Mouse (Mus musculus) forebrain, embryonic 16.5 days (tissue): ENCODE measurements around the gene Ano4. TPM values are rescaled to one million over a fixed set of nuclear protein-coding genes. Genes with fewer than 3 reads are reported as not detected.

Source experiments
- ATAC-seq: fragments of 200-750 bp; cut with Nextera tagmentation; 2 replicates; pipeline ENCODE4 v1.8.0; 2017; ENCODE audit warnings: mild to moderate bottlenecking, moderate library complexity
- H3K27ac ChIP-seq: fragments of 300-500 bp; sonication (generic); 2 replicates; pipeline ENCODE4 v1.5.1; 2014; ENCODE audit warnings: low read length, control low read depth
- H3K27me3 ChIP-seq: fragments of 300-500 bp; sonication (generic); replicated peaks from 2 replicates; pipeline ENCODE4 v1.6.1; 2014; ENCODE audit warnings: low read length; ENCODE audit not compliant: control insufficient read depth, insufficient read depth
- H3K36me3 ChIP-seq: fragments of 300-500 bp; sonication (generic); 2 replicates; pipeline ENCODE4 v1.6.1; 2014; ENCODE audit not compliant: control insufficient read depth, insufficient read depth
- H3K4me1 ChIP-seq: fragments of 300-500 bp; sonication (generic); replicated peaks from 2 replicates; pipeline ENCODE4 v1.6.1; 2014; ENCODE audit warnings: low read length; ENCODE audit not compliant: control insufficient read depth, insufficient read depth
- H3K4me2 ChIP-seq: fragments of 300-500 bp; sonication (generic); 2 replicates; pipeline ENCODE4 v1.6.1; 2014; ENCODE audit warnings: mild to moderate bottlenecking, low read length, control low read depth
- H3K4me3 ChIP-seq: fragments of 300-500 bp; sonication (generic); replicated peaks from 2 replicates; pipeline ENCODE4 v1.5.1; 2014; ENCODE audit warnings: mild to moderate bottlenecking, low read length, control low read depth
- H3K9ac ChIP-seq: fragments of 300-500 bp; sonication (generic); replicated peaks from 2 replicates; pipeline ENCODE4 v1.6.1; 2014; ENCODE audit warnings: low read depth, low read length, control low read depth
- H3K9me3 ChIP-seq: fragments of 300-500 bp; sonication (generic); 2 replicates; pipeline ENCODE4 v1.6.1; 2016; ENCODE audit warnings: low read length; ENCODE audit not compliant: control insufficient read depth
- WGBS: fragments of 180-500 bp; shearing (Covaris S2); extraction: QIAGEN DNeasy Blood & Tissue Kit; methylation state at CpG from one replicate; pipeline ENCODE4 v1.1.7; 2014; 5-methylcytosine and 5-hydroxymethylcytosine counted together
- polyA plus RNA-seq: library from polyadenylated mRNA; unstranded; fragments of >200 nt; fragmentation: Nextera tagmentation; extraction: Ambion mirVana; gene quantifications from 2 replicates; pipeline ENCODE4 v1.2.1, GENCODE M21; 2015

Ano4 gene
- polyA plus RNA-seq, 1 experiment from 2014 or later = 7.3 TPM

DNA sequence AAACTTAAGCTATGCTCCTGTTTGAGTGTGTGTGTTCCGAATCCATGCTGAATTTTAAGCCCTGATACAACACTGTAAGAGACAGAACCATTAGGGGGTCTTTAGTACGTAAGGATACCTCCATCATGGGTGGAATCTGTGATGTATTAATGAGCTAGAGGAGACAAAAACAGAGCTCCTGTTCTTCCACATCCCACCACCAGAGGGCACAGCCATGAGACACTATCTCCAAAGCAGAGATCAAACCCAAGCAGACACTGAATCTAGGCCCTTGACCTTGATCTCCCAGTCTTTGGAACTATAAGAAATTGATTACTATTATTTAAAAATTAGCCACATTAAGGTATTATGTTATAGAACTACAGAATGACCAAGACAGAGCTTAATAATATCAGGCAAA lies 138.7 kb downstream of the Ano4 start:
- H3K9me3 ChIP-seq = no peaks in the 10 kb centered on the region
- no peak overlapping the region for H3K9ac ChIP-seq
- no peak overlapping the region for H3K4me3 ChIP-seq
- no peak overlapping the region for H3K4me2 ChIP-seq
- H3K4me1 ChIP-seq = no peaks in the 10 kb centered on the region
- no peak for ATAC-seq
- WGBS = 57% methylated on average over 2 of the region's 2 CpGs
- H3K36me3 ChIP-seq = no peaks in the 10 kb centered on the region
- H3K27ac ChIP-seq = no peak overlapping the region
- H3K27me3 ChIP-seq = no peaks in the 10 kb centered on the region

DNA sequence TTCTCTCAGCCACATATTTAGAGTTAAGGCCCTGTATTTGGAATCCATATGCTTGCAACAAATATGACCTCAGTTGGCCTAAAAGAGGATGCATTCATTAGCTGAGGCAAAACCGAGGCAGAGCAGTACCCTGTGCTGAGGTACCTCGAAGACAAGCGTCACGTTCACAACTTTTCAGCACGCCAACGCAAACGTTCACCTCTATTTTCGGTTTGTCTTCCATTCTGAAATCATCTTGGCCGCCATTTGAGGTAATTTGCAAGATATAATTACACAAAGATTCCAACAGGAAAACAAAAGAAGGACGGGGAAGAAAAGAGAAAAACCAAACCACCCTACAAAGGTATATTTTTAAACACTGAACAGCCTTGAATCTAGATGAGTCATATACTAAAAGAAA lies 148.1 kb downstream of the Ano4 start:
- no peaks in the 10 kb centered on the region for H3K4me1 ChIP-seq
- no peak overlapping the region for H3K4me3 ChIP-seq
- H3K36me3 ChIP-seq = no peaks in the 10 kb centered on the region
- no peak overlapping the region for H3K27ac ChIP-seq
- ATAC-seq = no peak
- H3K27me3 ChIP-seq = no peaks in the 10 kb centered on the region
- no peak overlapping the region for H3K9ac ChIP-seq
- H3K9me3 ChIP-seq = no peaks in the 10 kb centered on the region
- 88% methylated on average over 10 of the region's 10 CpGs for WGBS
- no peak overlapping the region for H3K4me2 ChIP-seq

DNA sequence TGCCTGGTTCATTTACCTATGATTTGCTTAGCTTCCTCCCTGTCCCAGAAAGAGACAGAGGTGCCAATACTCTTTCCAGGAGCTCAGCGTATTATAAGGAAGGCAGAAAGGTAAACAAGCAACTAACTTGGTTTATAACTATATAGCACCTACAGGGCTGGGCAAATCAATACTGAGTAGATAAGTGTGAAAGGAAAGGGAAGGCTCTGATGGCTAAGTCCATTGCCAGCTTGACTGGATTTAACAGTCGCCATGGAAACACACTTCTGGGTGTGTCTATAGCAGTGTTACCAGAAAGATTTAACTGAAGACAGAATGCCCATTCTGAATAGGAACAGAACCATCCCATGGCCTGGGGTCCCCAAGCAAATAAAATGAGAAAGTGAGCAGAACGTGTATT lies 149.5 kb downstream of the Ano4 start:
- Histone ChIP-seq H3K4me2 (no peak overlapping the region), H3K27me3 (no peaks in the 10 kb centered on the region), H3K9me3 (no peaks in the 10 kb centered on the region), H3K36me3 (no peaks in the 10 kb centered on the region), H3K27ac (no peak overlapping the region), H3K9ac (no peak overlapping the region), H3K4me3 (no peak overlapping the region), H3K4me1 (no peaks in the 10 kb centered on the region)
- no peak for ATAC-seq
- 78% methylated on average over 3 of the region's 3 CpGs for WGBS

DNA sequence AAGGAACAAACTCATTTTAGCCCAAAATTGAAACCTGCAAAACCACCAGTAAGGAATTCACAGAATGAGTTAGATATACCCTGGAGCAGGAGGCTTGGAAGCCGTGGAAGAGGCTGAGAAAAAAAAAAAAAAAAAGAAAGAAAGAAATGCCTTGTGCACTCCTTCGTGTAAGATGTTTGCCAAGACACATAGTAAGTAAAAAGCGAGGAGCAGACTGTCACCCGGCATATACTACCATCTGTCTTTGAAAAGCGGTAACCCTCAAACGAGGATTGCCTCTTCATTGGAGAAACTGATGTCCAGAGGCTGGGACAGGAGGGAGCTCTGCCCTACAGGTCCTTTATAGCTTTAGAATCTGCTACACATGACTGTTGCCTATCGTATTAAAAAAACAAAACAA lies 150.1 kb downstream of the Ano4 start:
- no peaks in the 10 kb centered on the region for H3K27me3 ChIP-seq
- 75% methylated on average over 7 of the region's 7 CpGs for WGBS

DNA sequence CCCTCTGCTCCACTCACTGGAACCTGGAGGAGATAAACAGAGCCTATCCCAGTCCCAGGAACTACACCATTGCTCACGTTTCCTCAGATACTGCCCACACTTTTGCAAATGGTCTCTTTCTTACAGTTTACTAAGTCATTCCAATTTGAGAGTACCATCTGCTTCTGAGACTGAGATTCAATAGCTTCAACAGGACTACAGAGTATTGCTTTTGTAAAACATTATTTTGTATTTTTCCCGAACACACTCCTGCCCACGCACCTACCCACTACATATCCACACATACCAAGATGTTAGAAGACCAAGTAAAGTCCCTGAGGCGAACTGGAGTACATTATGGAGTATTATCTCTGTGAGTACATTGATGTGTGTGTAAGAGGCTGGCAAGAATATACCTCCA lies 166.6 kb downstream of the Ano4 start:
- Histone ChIP-seq H3K4me3 (no peak overlapping the region), H3K4me2 (no peak overlapping the region), H3K27me3 (no peaks in the 10 kb centered on the region), H3K27ac (no peak overlapping the region), H3K9ac (no peak overlapping the region), H3K4me1 (no peaks in the 10 kb centered on the region), H3K36me3 (no peaks in the 10 kb centered on the region), H3K9me3 (no peaks in the 10 kb centered on the region)
- no peak for ATAC-seq
- WGBS = 82% methylated on average over 4 of the region's 4 CpGs

More for the DNA sequence above, 150.1 kb downstream of the Ano4 start:
- no peak overlapping the region for H3K4me2 ChIP-seq
- ATAC-seq = peak; percentile 63; the same call in 1 of the 2 replicates
- no peaks in the 10 kb centered on the region for H3K36me3 ChIP-seq
- H3K27ac ChIP-seq = no peak overlapping the region
- no peaks in the 10 kb centered on the region for H3K4me1 ChIP-seq
- no peak overlapping the region for H3K9ac ChIP-seq
- H3K9me3 ChIP-seq = no peaks in the 10 kb centered on the region
- no peak overlapping the region for H3K4me3 ChIP-seq

DNA sequence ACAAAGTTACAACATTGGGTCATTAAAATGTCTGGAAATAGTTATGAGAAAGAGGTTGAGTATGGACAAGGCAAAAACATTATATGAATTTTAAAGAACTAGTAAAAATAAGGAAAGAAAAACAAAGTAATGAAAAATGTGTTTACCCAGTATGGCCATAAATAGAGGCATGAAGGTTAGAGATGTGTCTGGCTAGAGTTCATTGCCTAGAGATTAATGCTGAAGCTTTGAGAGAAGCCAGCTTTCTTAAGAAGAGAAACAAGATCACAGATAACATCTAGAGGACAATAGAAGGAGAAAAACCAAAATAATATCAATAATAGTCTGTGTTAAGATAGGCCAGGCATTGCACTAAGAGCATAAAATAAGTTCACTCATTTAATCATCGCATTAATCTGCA lies 180.0 kb downstream of the Ano4 start:
- no peak overlapping the region for H3K4me3 ChIP-seq
- H3K27ac ChIP-seq = no peak overlapping the region
- H3K4me1 ChIP-seq = no peaks in the 10 kb centered on the region
- ATAC-seq = no peak
- H3K9ac ChIP-seq = no peak overlapping the region
- H3K27me3 ChIP-seq = no peaks in the 10 kb centered on the region
- H3K4me2 ChIP-seq = no peak overlapping the region
- H3K36me3 ChIP-seq = no peaks in the 10 kb centered on the region
- 97% methylated on average over 1 of the region's 1 CpGs for WGBS
- no peaks in the 10 kb centered on the region; the same call in 1 of the 2 replicates for H3K9me3 ChIP-seq

DNA sequence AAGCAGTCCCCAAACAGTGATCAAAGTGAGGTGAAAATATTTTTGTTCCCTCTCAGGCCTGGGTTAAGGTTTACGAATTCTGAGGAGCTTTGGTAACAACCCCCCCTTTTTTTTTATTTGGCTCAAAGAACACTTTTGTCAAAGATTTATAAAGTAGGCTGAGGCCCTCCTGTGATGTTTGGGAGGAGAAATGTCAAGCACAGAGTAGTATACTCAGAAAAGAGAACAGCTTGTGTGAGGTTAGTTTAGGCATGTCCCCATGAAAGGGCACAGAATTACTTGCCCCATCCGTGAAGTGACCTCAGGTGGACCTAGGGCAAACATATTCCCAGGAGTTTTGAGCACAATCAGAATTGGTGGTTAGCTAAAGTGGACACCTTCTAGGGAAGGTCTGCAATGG lies 189.1 kb downstream of the Ano4 start:
- Histone ChIP-seq H3K4me2 (no peak overlapping the region), H3K4me3 (no peak overlapping the region), H3K27me3 (no peaks in the 10 kb centered on the region), H3K27ac (no peak overlapping the region), H3K4me1 (no peaks in the 10 kb centered on the region), H3K9me3 (no peaks in the 10 kb centered on the region), H3K36me3 (no peaks in the 10 kb centered on the region), H3K9ac (no peak overlapping the region)
- ATAC-seq = no peak
- WGBS = 68% methylated on average over 2 of the region's 2 CpGs

DNA sequence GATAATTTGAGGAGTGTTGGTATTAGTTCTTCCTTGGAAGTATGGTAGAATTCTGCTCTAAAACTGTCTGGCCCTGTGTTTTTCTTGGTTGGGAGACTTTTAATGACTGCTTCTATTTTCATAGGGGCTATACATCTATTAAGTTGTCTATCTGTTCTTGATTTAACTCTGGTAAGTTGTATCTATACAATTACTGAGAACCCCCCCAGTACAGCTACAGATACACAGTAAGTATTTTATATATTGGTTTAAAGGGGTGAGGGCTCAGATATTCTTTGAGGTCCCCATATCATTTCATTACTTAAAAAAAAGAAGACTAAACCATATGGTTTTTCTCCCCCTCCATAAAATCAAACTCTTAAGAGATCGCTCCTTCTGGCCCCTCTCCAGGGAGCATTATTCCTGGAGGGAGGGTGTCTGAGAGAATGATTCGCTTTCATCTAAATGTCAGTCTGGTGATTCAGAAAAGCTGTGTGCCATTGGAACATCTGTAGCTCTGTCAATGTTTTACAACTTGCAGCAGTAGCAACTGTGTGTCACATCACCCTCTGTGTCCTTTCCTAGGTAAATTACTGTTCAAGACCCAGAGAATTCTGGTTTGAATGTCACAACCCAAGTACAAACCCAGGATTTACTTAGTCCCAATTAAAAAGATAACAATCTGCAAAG lies 189.6 kb downstream of the Ano4 start:
- WGBS = 65% methylated on average over 2 of the region's 2 CpGs
- Histone ChIP-seq H3K27me3 (no peaks in the 10 kb centered on the region), H3K9me3 (no peaks in the 10 kb centered on the region), H3K36me3 (no peaks in the 10 kb centered on the region), H3K27ac (no peak overlapping the region), H3K4me3 (no peak overlapping the region), H3K9ac (no peak overlapping the region), H3K4me1 (no peaks in the 10 kb centered on the region), H3K4me2 (no peak overlapping the region)
- ATAC-seq = no peak

DNA sequence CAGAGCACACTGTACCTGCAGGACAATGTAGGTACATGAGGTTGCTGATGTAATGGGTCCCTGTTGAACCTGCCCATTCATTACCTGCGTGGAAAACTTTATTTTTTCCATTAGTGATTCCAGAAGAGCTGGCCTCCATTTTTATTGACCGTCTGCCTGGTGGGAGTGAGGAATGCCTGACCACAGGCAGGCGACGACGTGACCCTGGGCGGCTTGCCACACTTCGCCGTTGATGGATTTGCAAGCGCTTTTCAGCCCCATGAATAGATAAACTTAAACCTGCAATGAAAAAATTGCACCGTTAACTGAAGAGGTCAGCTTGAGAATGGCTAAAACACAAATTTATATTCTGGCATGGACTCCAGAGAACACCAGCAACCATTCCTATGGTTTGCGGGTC lies 195.4 kb downstream of the Ano4 start:
- 92% methylated on average over 11 of the region's 11 CpGs for WGBS
- no peaks in the 10 kb centered on the region for H3K9me3 ChIP-seq
- no peaks in the 10 kb centered on the region for H3K4me1 ChIP-seq

DNA sequence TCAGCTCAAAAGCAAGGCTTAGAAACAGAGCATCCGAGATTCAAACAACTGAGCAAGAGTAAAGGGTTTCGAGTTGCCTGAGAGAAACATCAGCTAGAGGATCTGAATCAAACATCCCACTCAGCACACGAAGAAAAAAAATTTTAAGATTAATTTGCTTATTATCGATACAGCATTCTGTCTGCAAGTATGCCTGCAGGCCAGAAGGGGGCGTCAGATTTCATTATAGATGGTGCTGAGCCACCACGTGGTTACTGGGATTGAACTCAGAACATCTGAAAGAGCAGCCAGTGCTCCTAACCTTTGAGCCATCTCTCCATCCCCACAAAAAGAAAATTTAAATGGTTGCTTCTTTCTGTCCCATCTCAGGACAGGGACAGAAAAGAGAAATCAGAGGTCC lies 223.2 kb downstream of the Ano4 start:
- WGBS = 61% methylated on average over 6 of the region's 6 CpGs
- H3K36me3 ChIP-seq = no peaks in the 10 kb centered on the region
- no peak overlapping the region for H3K4me2 ChIP-seq
- H3K9ac ChIP-seq = no peak overlapping the region
- no peak overlapping the region for H3K27ac ChIP-seq
- no peaks in the 10 kb centered on the region for H3K9me3 ChIP-seq
- no peaks in the 10 kb centered on the region for H3K27me3 ChIP-seq
- no peaks in the 10 kb centered on the region for H3K4me1 ChIP-seq
- H3K4me3 ChIP-seq = no peak overlapping the region
- ATAC-seq = no peak

More for the DNA sequence above, 195.4 kb downstream of the Ano4 start:
- no peak overlapping the region for H3K4me3 ChIP-seq
- H3K4me2 ChIP-seq = no peak overlapping the region
- no peak overlapping the region for H3K9ac ChIP-seq
- H3K36me3 ChIP-seq = no peaks in the 10 kb centered on the region
- H3K27ac ChIP-seq = no peak overlapping the region
- H3K27me3 ChIP-seq = no peaks in the 10 kb centered on the region
- ATAC-seq = no peak
